Mouse (Mus musculus): ENCODE results near the gene Zan.
"Not testable (repeated sequence)": the region's sequence is repeated elsewhere in the genome, so short reads cannot be mapped to it uniquely, and the experiment has no call there.

Gene Zan

DNA sequence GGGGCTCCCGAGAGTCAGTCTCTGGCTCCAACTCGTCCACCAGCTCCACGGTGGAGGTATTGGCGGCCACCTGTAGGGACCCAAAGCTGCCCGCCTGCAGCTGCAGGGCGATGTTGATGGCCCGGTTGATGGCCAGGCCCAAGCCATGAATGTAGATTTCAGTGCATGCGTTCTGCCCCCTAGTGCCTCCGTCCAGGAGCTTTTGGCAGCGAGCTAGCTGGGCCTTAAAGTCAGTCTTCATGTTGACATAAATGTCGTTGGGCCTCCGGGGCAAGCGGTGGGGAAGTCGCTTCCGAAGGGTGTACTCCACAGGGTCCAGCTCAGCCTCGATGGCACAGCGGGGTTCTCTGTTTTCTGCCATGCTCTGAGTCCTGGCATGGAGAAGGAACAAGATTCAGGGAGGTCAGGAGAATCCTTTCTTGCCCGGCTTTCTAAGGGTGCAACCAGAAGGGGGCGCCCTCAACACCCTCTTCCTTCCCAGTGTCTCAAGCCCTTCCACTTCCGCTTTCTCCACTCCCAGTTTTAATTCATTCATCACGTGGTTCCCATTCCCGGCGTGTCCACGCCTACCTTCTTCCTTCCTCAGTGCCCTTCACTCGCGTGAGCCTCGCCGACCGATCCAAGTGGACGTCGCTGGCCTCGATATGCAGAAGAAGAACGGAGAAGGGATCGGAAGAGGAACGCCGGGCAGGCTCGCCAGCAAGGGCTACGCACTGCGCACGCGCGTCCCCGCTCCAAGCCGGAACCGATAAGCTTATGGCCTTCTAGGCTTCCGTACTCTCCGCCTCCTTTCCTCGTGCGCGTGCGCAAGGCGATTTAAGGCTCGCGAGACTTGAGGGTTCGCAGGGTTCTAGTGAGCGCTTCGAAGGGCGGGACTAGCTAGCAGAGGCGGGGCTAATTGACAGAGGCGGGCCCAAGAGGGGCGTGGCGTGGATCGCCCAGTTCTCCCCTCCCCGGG is 25.1 kb upstream of the Zan start, which contains the start of gene Pop7:
Pop7 (minus strand) TSS at position 810 of the 958 bp plus-strand sequence.
- peak; percentile 100 for DNase-seq (ENCODE audit: low read depth in 2 of 2, low spot score in 2 of 2)

DNA sequence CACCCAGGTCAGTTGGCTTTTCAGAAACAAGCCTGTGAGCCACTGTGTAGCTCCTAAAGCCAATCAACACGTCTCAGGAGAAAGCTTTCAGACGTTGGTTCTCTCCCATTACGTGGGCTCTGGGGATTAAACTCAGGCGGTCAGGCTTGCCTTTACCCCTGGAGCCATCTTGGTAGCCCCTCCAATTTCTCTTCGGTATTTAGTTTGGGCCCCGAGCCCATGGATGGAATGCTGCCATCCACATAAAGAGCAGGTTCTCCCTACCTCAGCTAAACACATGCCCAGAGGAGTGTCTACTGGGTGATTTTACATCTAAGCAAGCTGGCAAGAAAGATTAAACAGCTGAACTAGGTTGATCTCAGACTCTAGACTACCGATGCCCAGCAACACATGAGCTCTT is 23.3 kb upstream of the Zan start:
- no peak for DNase-seq (ENCODE audit: low read depth in 2 of 2, low spot score in 2 of 2)

DNA sequence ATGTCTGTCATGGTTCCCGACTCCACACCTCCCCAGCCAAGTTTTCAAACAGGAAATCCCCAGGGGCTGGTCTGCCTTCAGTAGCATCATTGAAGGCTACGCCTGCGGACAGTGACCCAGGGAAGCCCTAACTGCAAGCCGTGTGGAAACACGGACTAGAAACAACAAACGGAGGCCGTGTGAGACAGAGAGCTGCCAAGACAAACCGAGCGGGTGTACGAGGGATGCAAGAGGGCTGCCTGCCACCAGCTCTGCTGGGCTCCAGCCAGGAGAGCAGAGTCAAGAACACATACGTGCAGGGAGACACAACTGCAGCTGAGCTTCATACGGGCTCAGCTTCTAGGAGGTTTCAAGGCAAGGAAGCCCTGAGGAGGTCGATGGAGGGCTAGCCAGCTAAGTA is 17.0 kb upstream of the Zan start:
- DNase-seq (ENCODE audit: low read depth in 2 of 2, low spot score in 2 of 2) = no peak

DNA sequence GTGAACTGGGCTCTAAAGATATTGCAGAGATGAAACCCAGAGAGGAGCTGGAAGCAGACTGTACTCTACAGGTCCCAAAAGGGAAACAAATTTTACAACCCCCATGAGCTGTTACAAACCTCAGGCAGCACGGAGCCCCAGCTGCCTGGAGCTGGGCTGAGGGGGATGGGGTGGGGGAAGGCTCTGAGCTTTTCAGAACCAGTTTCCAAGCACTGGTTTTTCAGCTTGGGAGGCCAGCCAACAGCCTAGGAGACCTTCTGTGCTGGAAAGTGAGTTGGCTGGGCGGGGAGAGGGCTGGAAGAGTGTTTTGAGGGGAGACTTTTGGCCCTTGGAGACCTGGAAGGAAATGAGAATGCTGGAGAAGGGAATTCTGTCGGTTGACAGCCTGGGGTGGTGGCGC is 14.7 kb upstream of the Zan start:
- no peak for DNase-seq (ENCODE audit: low read depth in 2 of 2, low spot score in 2 of 2)

DNA sequence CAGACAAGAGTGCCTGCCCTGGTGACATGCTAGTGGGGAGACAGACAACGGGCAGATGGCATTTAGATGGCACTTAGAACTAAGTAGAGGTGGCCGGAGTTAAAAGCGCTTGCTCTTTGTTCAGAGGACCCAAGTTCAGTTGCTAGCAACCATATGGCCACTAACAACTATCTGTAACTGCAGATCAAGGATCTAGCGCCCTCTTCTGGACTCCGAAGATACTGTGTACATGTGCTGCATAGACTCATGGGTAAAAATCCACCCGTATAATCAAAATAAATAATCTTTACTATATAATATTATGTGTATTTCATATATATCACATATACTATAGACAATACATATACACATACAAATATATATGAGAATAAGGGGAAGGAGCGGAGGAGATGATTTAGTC is 10.8 kb upstream of the Zan start:
- DNase-seq (ENCODE audit: low read depth in 2 of 2, low spot score in 2 of 2) = no peak

DNA sequence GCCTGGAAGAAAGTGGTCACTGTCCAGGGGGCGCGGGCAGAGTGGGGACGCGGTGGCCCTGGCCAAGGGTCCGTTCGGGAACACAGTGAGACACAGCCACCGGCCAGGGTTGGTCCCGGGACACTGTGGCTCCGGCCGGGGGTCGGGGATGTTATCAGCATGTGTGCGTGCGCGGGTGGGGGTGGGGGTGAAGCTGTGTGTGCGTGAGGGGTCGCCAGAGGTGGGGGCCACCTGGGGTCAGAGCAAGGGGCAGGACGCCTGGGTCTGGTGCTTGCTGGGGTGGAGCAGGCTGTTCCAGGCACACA is 8.9 kb upstream of the Zan start:
- DNase-seq (ENCODE audit: low read depth in 2 of 2, low spot score in 2 of 2) = no peak

DNA sequence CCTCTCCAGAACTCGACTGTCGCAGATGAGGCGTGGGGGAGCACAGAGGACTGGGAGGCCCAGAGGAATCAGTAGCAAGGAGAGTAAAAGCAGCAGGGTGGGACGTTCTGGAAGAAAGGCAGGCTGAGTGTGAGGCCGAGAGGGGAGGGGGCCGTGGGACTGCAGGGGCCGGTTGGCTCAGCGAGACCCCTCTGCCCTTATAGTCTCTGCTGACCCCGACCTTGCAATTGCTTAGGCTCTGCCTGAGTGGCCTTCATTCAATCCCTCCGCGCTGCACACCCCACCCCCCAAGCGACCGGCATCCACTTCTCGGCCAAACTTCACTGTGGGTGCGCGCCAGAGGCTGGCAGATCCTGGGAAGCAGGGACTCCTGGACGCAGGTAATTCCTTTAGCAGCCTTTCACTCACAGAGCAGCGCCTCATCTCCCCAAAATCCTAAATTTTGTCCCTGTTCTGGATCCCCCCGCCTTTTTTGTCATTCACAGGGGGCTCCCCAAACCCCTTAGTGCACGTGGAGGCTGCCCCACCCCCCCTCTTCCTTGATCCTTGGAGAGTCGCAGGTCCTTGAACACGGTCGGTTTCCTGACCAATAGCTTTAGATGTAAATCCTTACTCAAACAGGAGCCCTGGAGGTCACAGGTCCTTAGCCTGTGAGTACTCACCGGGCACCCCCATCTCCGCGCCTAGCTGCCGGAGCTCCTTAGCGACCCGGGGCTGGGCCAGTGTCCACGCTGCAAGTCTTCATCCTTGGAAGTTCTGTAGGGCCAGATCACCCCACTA is 8.4 kb upstream of the Zan start:
- no peak for DNase-seq (ENCODE audit: low read depth in 2 of 2, low spot score in 2 of 2)

DNA sequence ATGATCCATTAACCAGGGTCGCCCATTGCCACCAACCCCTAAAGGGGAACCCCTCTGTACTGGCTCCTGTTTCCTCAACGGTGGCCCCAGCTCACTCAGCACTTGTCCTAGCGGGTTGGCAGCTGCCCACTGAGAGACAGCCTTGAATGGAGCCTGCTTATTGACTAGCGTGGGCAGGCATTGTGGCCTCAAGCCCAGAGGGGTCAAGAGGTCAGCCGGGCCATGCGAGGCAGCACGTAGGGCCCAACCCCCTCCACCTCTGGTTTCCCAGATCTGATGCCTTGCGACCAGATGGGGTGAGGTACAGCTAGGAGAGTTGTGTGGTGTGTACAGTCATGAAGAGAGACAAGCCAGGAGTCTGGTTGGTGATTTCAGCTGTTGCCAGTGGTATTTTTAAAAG is 5.0 kb upstream of the Zan start:
- DNase-seq (ENCODE audit: low read depth in 2 of 2, low spot score in 2 of 2) = no peak

DNA sequence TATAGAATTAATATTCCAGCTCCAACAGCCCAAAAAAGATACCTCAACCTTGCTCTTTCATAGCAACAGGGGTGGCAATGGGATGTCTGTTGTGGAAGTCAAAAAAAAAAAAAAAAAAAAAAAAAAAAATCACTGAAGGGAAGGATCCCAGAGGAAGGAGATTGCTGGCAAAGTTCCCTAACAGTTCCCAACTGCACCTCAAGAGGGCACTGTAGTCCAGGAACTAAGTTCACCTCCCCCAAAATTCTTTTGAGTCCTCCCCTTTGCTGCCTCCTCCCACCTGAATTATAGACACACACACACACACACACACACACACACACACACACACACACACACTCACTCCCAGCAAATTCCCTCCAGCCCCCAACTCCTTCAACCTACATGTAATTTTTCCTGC is 4.3 kb upstream of the Zan start:
- peak; percentile 29 to 48 for DNase-seq (ENCODE audit: low read depth in 2 of 2, low spot score in 2 of 2)

DNA sequence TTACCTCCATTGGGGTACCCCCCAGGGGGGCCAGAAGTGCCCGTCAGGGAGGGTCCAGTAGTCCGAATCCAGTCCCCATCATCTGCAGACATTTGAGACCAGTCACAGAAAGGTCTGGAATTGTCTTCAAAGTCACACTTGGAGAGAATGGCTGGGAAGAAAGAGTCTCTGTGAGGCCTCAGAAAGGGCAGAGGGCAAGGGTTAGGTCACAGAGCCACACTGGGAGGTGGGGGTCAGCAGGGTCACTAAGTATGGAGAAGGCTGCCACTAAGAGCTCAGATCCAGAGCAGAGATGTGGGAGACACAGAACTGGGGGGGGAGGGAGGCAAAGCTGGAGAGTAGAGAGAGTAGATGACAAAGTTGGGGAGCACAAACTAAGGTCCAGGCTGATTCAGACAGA is 2.5 kb downstream of the Zan start:
- no peak for DNase-seq (ENCODE audit: low read depth in 2 of 2, low spot score in 2 of 2)

DNA sequence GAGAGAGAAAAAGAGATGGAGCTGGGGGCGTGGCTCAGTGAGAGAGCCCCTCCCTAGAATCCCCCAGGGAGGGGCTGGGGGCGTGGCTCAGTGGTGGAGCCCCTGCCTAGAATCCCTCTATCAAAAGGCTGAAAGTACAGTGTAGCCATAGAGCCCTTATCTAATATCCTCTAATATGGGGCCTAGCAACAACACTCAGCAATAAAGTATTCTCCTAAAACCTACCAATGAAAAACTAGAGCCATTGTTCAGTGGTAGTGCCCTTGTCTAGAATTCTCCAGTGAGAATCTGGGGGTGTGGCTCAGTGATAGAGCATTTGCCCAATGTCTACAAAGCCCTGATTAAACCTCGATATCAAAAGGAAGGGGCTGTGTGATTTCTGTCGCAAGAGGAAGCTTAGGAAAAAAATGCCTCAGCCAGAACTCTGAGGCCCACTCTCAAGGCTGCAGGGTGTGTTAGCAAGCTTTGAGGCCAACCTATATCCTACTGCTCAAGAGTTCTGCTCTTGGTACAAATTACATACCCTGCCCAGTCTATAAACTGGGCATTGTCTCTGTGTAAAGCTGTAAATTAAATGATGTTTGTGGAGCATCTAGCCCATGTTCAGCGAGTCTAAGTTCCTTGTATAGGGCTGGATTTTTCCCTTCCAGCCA is 4.5 kb downstream of the Zan start:
- DNase-seq (ENCODE audit: low read depth in 2 of 2, low spot score in 2 of 2) = no peak

DNA sequence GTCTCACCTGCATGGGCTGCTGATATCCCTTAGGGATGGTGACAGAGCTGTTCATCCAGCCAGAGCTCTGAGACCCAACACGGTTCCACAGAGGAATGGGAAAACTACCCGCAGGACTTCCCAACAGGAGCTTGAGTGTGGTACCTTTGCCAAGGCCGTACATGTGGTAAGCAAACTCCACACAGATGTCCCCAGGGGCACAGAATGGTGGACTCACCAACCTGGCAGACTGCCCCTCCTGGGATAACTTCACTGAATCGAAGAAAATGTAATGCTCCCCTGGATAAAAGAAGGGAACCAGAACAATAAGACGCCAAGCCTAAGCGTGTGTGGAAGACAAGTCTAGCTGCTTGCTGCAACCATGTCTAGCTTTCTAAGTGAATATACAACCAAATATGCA is 9.9 kb downstream of the Zan start:
- DNase-seq (ENCODE audit: low read depth in 2 of 2, low spot score in 2 of 2) = no peak

DNA sequence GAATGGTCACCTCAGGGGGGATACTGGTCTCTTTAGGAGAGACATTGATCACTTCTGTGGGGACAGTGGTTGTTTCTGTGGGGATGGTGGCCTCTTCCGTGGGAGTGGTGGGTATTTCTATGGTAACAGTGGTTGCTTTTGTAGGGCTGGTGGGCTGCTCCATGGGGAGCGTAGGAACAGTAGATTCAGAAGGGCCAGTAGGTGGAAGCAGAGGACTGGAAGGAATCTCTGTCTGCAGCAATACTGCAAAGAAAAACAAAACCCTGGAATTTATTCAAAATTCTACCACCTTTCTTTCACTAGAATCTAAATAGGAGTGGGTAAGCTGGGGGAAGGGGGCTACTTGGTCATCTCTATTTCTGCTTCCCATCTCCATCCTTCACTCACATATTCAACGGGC is 11.8 kb downstream of the Zan start:
- DNase-seq (ENCODE audit: low read depth in 2 of 2, low spot score in 2 of 2) = no peak

DNA sequence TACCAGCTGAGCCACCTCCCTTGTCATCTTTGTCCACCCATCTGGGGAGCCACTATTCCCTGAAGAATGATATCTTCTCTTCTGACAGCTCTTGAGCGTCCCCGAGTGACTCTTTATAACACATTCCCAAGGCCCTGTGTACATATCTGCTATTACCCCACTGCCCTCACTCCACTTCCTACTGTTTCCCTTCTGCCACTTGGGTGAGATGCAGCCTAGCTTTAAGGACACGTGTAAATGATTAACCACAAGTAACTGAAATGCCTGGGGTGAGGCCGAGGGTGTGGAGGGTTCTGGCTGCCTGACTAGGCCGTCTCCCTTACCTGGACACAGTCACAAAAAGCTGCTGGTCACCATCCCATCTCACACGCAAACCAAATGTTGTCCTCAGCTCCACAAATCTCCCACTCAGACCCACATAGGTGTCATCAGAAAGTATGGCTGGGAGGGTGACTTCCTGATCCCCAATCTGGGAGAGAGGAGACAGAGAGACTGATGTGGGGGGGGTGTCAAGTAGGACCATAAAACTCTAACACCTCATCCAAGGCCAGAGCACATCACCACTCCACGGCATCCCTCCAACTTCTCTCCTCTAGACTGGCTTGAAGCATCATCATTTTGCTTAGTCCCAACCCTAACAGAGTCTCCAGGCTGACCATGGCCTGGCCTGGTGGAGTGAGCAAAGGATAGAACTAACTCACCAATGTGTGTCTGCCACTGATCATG is 20.8 kb downstream of the Zan start:
- no peak for DNase-seq (ENCODE audit: low read depth in 2 of 2, low spot score in 2 of 2)

DNA sequence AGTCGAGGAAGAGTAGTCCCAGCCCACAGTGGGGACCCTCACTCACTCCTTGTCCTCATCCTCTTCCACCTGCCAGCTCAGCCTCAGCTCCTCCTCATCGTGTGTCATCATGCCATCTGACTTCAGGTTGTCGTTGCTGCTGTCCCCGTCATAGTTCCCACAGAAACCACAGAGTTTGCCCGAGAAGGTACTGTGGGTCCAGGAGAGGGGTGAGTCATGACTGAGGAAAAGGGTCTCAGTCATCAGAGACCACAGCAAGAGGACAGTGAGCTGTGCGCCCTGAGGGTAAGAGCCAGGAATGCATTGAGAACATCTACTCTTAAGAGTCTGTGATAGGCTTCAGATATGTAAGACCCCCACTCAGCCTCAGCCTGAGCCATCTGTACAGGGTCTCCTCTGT is 21.7 kb downstream of the Zan start:
- no peak for DNase-seq (ENCODE audit: low read depth in 2 of 2, low spot score in 2 of 2)

DNA sequence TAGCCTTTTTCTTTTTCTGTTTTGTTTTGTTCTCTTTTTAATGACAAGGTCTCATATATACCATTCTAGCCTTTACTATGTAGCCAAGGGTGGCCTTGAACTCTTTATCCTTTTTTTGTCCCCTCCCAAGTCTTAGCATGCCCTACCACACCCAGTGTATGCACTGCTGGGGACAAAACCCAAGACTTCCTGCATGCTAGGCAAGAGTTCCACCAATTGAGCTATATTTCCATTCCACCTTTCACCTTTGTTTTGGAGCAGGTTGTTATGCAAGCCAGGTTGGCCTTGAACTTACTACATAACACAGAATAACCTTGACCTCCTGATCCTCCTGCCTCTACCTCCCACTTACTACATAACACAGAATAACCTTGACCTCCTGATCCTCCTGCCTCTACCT is 31.3 kb downstream of the Zan start:
- DNase-seq (ENCODE audit: low read depth in 2 of 2, low spot score in 2 of 2) = no peak

DNA sequence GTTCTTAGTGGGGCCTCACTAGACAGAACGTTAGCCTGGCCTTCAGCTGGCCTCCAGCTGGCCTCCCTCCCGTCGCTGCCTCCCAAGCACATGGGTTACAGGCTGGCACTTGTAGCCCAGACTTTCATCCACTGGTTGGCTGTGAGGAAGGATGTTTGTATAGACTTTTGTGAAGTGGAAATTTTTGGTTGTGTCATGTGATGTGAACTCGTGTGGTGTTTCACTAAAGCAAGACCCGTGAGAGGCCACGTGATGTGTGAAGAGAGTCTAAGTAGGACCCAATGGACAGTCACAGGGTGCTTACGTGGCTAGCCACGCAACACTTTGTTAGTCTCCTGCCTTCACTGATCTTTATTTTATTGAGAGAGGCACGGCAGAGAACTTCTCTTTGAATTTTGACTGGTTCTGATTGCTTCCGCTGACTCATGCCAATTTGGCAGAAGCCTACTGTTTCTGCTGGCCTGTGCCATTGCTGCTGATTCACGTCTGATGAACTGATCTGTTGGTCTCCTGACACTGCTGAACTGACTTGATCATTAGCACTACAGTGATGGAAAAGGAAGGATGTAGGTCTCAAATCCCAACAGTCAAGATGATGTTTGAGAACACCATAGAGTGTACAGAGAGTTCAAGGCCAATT is 36.5 kb downstream of the Zan start:
- DNase-seq (ENCODE audit: low read depth in 2 of 2, low spot score in 2 of 2) = no peak

DNA sequence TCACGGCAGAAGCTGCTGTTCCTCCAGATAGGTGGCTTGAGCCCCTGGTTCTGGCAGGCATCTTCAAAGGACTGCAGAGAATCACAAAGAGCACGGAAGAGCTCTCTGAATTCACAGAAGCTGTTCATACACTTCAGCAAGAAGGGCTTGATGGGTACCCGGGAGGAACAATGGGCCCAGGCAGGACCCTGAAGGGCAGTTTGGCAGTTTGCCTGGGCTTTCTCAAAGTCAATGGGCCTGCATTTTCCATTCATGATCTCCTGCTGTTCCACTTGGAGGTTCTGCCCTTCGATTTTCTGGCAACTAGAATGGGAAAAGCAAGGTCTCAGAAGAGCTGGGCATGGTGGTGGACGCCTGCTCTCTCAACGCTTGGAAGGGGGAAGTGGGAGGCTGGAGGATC is 43.0 kb downstream of the Zan start:
- no peak for DNase-seq (ENCODE audit: low read depth in 2 of 2, low spot score in 2 of 2)

DNA sequence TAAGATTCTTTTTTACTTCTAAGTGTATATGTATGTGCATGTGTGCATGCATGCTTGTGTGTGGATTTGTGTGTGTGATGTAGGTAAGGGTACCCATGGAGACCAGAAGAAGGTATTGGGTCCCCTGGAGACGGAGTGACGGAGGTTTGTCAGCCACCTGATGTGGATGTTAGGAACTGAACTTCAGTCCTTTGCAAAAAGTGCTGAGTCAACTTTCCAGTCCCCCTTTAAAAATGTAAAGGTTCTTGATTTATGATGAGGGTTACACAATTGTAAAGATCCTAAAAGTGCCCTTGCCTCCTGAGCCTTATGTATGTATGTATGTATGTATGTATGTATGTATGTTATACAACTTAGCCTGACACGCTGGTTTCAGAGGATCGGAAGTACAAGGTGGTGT is 46.5 kb downstream of the Zan start:
- DNase-seq (ENCODE audit: low read depth in 2 of 2, low spot score in 2 of 2) = not testable (repeated sequence)

DNA sequence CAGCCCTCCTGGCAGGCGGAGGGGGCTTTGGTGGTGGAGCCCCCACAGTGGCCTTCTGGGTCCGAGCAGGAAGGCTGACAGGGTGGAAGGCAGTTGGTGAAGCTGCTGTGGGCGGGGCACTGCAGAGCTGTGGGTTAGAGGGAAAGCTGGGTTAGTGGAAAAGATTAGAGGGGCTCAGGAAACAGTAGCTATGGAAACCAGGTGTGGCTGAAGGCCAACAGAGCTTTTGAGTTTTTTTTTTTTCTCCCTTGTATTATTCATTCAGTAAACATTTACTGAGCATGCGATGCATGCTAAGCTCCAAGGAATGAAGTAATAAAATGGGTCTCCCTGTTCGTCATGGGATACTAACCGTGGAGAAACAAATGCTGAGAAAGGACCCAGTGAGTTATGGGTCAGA is 51.2 kb downstream of the Zan start:
- no peak for DNase-seq (ENCODE audit: low read depth in 2 of 2, low spot score in 2 of 2)

DNA sequence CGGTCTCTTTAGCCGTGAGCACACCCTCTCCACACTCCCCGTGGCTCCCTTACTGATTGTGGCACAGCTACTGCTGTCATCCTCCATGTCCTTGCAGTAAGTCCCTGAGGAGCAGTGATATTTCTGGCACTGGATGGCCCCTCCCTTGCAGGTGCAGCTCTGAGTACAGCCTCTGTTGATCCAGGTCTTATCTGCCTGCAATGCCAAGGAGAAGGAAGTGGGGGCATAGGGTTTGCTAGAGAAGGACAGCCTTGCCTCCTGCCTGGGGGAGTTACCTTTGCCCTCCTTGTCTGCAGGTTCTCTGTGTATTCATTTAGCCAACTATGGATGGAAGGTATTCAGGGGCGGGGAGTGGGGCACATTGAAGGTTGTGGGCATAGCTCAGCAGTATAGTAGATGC is 57.0 kb downstream of the Zan start:
- DNase-seq (ENCODE audit: low read depth in 2 of 2, low spot score in 2 of 2) = no peak

All from CD8-positive naive resting alpha-beta T cell, adult 2 months (primary cell).